23 mouse cellular contexts compared by ENCODE assay signal in genomic region chr10:117502135-117502534, GRCm38 (mm10).
A peak's percentile ranks its signal among the peaks of the same experiment; 100 is the strongest.
DNase-seq lines count a peak whose midpoint lies in the region; ATAC-seq and TF ChIP-seq lines count a peak whose summit lies in the region.
"Had no signal": no experiment of that assay in that cellular context is flagged by ENCODE, and none has a peak within 500 bp of the region (broad histone marks: within the 10 kb centered on the region; RNA-seq: fewer than 3 reads in every experiment).

No protein-coding gene starts in this region.

- peaks cover 4% of the 10 kb centered on the region; the same call in 1 of the 2 replicates for H3K27me3 ChIP-seq in forebrain, embryonic 11.5 days (ENCODE audit: control insufficient read depth, insufficient read depth, low read length)
- no peaks in the 10 kb centered on the region for H3K27me3 ChIP-seq in forebrain, embryonic 15.5 days
- H3K27me3 ChIP-seq in heart, embryonic 12.5 days (replicated peaks) = no peaks in the 10 kb centered on the region
- no peaks in the 10 kb centered on the region for H3K27me3 ChIP-seq in midbrain, embryonic 11.5 days (ENCODE audit: control insufficient read depth, insufficient read depth, low read length)
- no peaks in the 10 kb centered on the region for H3K27me3 ChIP-seq in midbrain, postnatal 0 days (ENCODE audit: insufficient read depth, low read length)
- no peaks in the 10 kb centered on the region; the same call in 1 of the 2 replicates for H3K27me3 ChIP-seq in embryonic facial prominence, embryonic 10.5 days (replicated peaks; ENCODE audit: low read depth, poor library complexity, severe bottlenecking)
- H3K27me3 ChIP-seq: CH12.LX had no signal

- no peak overlapping the region for H3K4me2 ChIP-seq in forebrain, embryonic 11.5 days (ENCODE audit: low read depth, low read length, severe bottlenecking)
- H3K4me2 ChIP-seq in forebrain, embryonic 15.5 days (replicated peaks) = no peak overlapping the region
- no peak overlapping the region for H3K4me2 ChIP-seq in heart, embryonic 12.5 days
- no peak overlapping the region for H3K4me2 ChIP-seq in midbrain, embryonic 11.5 days
- H3K4me2 ChIP-seq in midbrain, postnatal 0 days (ENCODE audit: low read depth, low read length, poor library complexity, severe bottlenecking) = no peak overlapping the region

- no peak overlapping the region for H3K27ac ChIP-seq in forebrain, embryonic 11.5 days (ENCODE audit: low read depth, low read length)
- H3K27ac ChIP-seq in forebrain, embryonic 15.5 days (replicated peaks) = no peak overlapping the region
- H3K27ac ChIP-seq in heart, embryonic 12.5 days (ENCODE audit: poor library complexity, severe bottlenecking) = no peak overlapping the region
- H3K27ac ChIP-seq in midbrain, embryonic 11.5 days (ENCODE audit: low read depth, low read length) = no peak overlapping the region
- H3K27ac ChIP-seq in midbrain, postnatal 0 days (ENCODE audit: low read depth, low read length) = no peak overlapping the region
- no peak overlapping the region for H3K27ac ChIP-seq in embryonic facial prominence, embryonic 10.5 days (replicated peaks)

- no peak overlapping the region for H3K4me3 ChIP-seq in forebrain, embryonic 11.5 days (ENCODE audit: low read depth, low read length)
- H3K4me3 ChIP-seq in forebrain, embryonic 15.5 days = no peak overlapping the region
- no peak overlapping the region for H3K4me3 ChIP-seq in heart, embryonic 12.5 days
- H3K4me3 ChIP-seq in midbrain, embryonic 11.5 days (ENCODE audit: low read depth, low read length) = no peak overlapping the region
- H3K4me3 ChIP-seq in midbrain, postnatal 0 days (ENCODE audit: low read depth, low read length) = no peak overlapping the region
- H3K4me3 ChIP-seq in embryonic facial prominence, embryonic 10.5 days = no peak overlapping the region

- H3K4me1 ChIP-seq in forebrain, embryonic 11.5 days (replicated peaks; ENCODE audit: control insufficient read depth, insufficient read depth, low read length) = no peaks in the 10 kb centered on the region
- H3K4me1 ChIP-seq in forebrain, embryonic 15.5 days = no peaks in the 10 kb centered on the region
- 0 out of 2 replicates have a peak, but pooled peaks cover 4% of the 10 kb centered on the region for H3K4me1 ChIP-seq in heart, embryonic 12.5 days (replicated peaks)
- no peaks in the 10 kb centered on the region for H3K4me1 ChIP-seq in midbrain, embryonic 11.5 days (ENCODE audit: control insufficient read depth, insufficient read depth, low read length)
- H3K4me1 ChIP-seq in midbrain, postnatal 0 days (ENCODE audit: insufficient read depth, low read length) = no peaks in the 10 kb centered on the region
- H3K4me1 ChIP-seq in embryonic facial prominence, embryonic 10.5 days = peaks cover 4% of the 10 kb centered on the region; the same call in 1 of the 2 replicates

- 94% methylated on average over 7 of the region's 7 CpGs for WGBS in forebrain, embryonic 11.5 days
- 95% methylated on average over 7 of the region's 7 CpGs for WGBS in forebrain, embryonic 15.5 days
- WGBS in heart, embryonic 12.5 days = 41% methylated on average over 7 of the region's 7 CpGs
- WGBS in midbrain, embryonic 11.5 days = 91% methylated on average over 7 of the region's 7 CpGs
- WGBS in midbrain, postnatal 0 days = 91% methylated on average over 7 of the region's 7 CpGs
- WGBS in embryonic facial prominence, embryonic 10.5 days = 92% methylated on average over 7 of the region's 7 CpGs

- no peaks in the 10 kb centered on the region for H3K9me3 ChIP-seq in forebrain, embryonic 11.5 days (ENCODE audit: control insufficient read depth, low read length)
- no peaks in the 10 kb centered on the region for H3K9me3 ChIP-seq in forebrain, embryonic 15.5 days
- no peaks in the 10 kb centered on the region for H3K9me3 ChIP-seq in heart, embryonic 12.5 days (replicated peaks)
- H3K9me3 ChIP-seq in midbrain, embryonic 11.5 days (ENCODE audit: control insufficient read depth, low read length) = no peaks in the 10 kb centered on the region
- no peaks in the 10 kb centered on the region for H3K9me3 ChIP-seq in midbrain, postnatal 0 days (ENCODE audit: low read length)
- no peaks in the 10 kb centered on the region for H3K9me3 ChIP-seq in embryonic facial prominence, embryonic 10.5 days
- H3K9me3 ChIP-seq: G1E had no signal

- DNase-seq in forebrain, embryonic 11.5 days (ENCODE audit: low spot score) = peak; percentile 4
- DNase-seq in heart, adult 11 months = peak; percentile 35
- DNase-seq in midbrain, embryonic 11.5 days (ENCODE audit: low spot score, missing footprints) = peak; percentile 17
- no peak for DNase-seq in midbrain, postnatal 0 days (ENCODE audit: low spot score)
- peak; percentile 93 for DNase-seq in 3T3-L1 (ENCODE audit: low read depth, low spot score)
- DNase-seq in embryonic facial prominence, embryonic 10.5 days (ENCODE audit: low spot score) = no peak
- DNase-seq: adrenal gland, adult 2 months; adrenal gland, adult 8-10 months; adrenal gland, postnatal 10 days; adrenal gland, postnatal 14 days; adrenal gland, postnatal 25 days; adrenal gland, postnatal 36 days; B cell, adult 2 months; cerebellum, adult 11 months; cerebellum, adult 11-12 months; cerebellum, adult 18-20 months had no signal

- no peak for TF ChIP-seq CTCF in midbrain, postnatal 0 days (IDR thresholded peaks at IDR 0.05)

- no peaks in the 10 kb centered on the region for H3K36me3 ChIP-seq in forebrain, embryonic 11.5 days (ENCODE audit: control insufficient read depth, insufficient read depth, low read length)
- H3K36me3 ChIP-seq in forebrain, embryonic 15.5 days = no peaks in the 10 kb centered on the region
- H3K36me3 ChIP-seq in heart, embryonic 12.5 days = no peaks in the 10 kb centered on the region
- no peaks in the 10 kb centered on the region for H3K36me3 ChIP-seq in midbrain, embryonic 11.5 days (ENCODE audit: control insufficient read depth, insufficient read depth, low read length)
- H3K36me3 ChIP-seq in midbrain, postnatal 0 days (ENCODE audit: insufficient read depth, low read length) = no peaks in the 10 kb centered on the region
- no peaks in the 10 kb centered on the region for H3K36me3 ChIP-seq in embryonic facial prominence, embryonic 10.5 days (replicated peaks)
- H3K36me3 ChIP-seq: G1E had no signal

- ATAC-seq in forebrain, embryonic 11.5 days (replicated peaks; ENCODE audit: low FRiP score) = no peak
- ATAC-seq in forebrain, embryonic 15.5 days (replicated peaks) = no peak
- no peak for ATAC-seq in heart, embryonic 12.5 days (ENCODE audit: insufficient number of reproducible peaks, low FRiP score)
- ATAC-seq in midbrain, embryonic 11.5 days (ENCODE audit: low FRiP score) = no peak
- ATAC-seq in midbrain, postnatal 0 days (ENCODE audit: low FRiP score) = no peak
- ATAC-seq: activated CD4-positive, CD25-positive, alpha-beta regulatory T cell, adult 4 months; CD4-positive, CD25-positive, alpha-beta regulatory T cell, adult 4 months; Patski had no signal

- no peak overlapping the region for H3K9ac ChIP-seq in forebrain, embryonic 11.5 days (ENCODE audit: low read length)
- no peak overlapping the region for H3K9ac ChIP-seq in forebrain, embryonic 15.5 days (replicated peaks)
- no peak overlapping the region for H3K9ac ChIP-seq in heart, embryonic 12.5 days
- no peak overlapping the region for H3K9ac ChIP-seq in midbrain, embryonic 11.5 days (ENCODE audit: low read length)
- no peak overlapping the region for H3K9ac ChIP-seq in midbrain, postnatal 0 days (replicated peaks; ENCODE audit: low read length, poor library complexity, severe bottlenecking)

Comparison
In these comparisons a context has a peak if more than half of its experiments do, and no peak if none do; other contexts are left out.
1. DNase-seq: peak in forebrain, embryonic 11.5 days (single experiment), heart, adult 11 months (single experiment), midbrain, embryonic 11.5 days (single experiment) and 3T3-L1 (single experiment); none in midbrain, postnatal 0 days (single experiment) and embryonic facial prominence, embryonic 10.5 days (single experiment).